28 mouse cellular contexts compared by ENCODE assay signal in the genomic region with DNA sequence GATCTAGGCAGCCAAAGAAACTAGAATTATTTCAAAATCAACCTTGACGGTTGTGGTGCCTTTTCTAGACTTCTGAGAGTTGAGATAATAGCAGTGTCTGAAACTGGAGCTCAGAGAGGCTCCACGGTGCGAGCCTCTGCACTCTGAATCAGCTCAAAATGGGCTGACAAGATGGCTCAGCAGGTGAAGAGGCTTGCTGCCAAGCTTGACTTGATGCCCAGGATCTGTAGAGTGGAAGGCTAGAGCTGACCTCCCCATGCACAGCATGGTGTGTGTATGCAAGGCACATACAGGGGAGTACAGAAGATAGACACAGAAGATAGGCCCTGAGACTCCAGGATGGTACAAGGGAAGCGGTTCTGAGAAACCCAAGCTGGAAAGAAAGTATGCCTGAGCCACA.
"Had no signal": no experiment of that assay in that cellular context is flagged by ENCODE, and none has a peak within 500 bp of the region (broad histone marks: within the 10 kb centered on the region; RNA-seq: fewer than 3 reads in every experiment).

No protein-coding gene starts in this region.

- H3K27me3 ChIP-seq: limb, embryonic 12.5 days; limb, embryonic 13.5 days; limb, embryonic 15.5 days; liver, embryonic 12.5 days; liver, embryonic 13.5 days; liver, embryonic 15.5 days; lung, embryonic 15.5 days; midbrain, embryonic 12.5 days; midbrain, embryonic 13.5 days; midbrain, embryonic 15.5 days; neural tube, embryonic 12.5 days; neural tube, embryonic 13.5 days had no signal

- H3K4me1 ChIP-seq: limb, embryonic 10.5 days; limb, embryonic 12.5 days; limb, embryonic 13.5 days; limb, embryonic 15.5 days; liver, embryonic 12.5 days; liver, embryonic 13.5 days; liver, embryonic 15.5 days; lung, embryonic 15.5 days; midbrain, embryonic 12.5 days; midbrain, embryonic 13.5 days; midbrain, embryonic 15.5 days; neural tube, embryonic 12.5 days; neural tube, embryonic 13.5 days had no signal

- DNase-seq: left cerebral cortex, postnatal 4 days; liver; liver, embryonic 13.5 days; liver, postnatal 0 days; lung, adult 18-20 months; lung, adult 2 months; lung, embryonic 14.5 days; lung, postnatal 10 days; lung, postnatal 14 days; lung, postnatal 36 days; lung, postnatal 4 days; midbrain, embryonic 14.5 days had no signal

- H3K4me3 ChIP-seq: limb, embryonic 10.5 days; limb, embryonic 12.5 days; limb, embryonic 13.5 days; limb, embryonic 15.5 days; liver, embryonic 12.5 days; liver, embryonic 13.5 days; liver, embryonic 15.5 days; lung, embryonic 15.5 days; midbrain, embryonic 10.5 days; midbrain, embryonic 12.5 days; midbrain, embryonic 13.5 days; midbrain, embryonic 15.5 days; myocyte; neural tube, embryonic 12.5 days; neural tube, embryonic 13.5 days had no signal

- H3K27ac ChIP-seq: limb, embryonic 10.5 days; limb, embryonic 12.5 days; limb, embryonic 13.5 days; limb, embryonic 15.5 days; liver, embryonic 12.5 days; liver, embryonic 13.5 days; liver, embryonic 14.5 days; liver, embryonic 15.5 days; lung, embryonic 15.5 days; macrophage; midbrain, embryonic 10.5 days; midbrain, embryonic 12.5 days; midbrain, embryonic 13.5 days; midbrain, embryonic 15.5 days; neural tube, embryonic 12.5 days; neural tube, embryonic 13.5 days had no signal
